Comparison of ENCODE assay signal across 22 mouse cellular contexts in genomic region chr4:119879671-119880070, GRCm38 (mm10).
DNase-seq lines count a peak whose midpoint lies in the region; ATAC-seq and TF ChIP-seq lines count a peak whose summit lies in the region.
"Had no signal": no experiment of that assay in that cellular context is flagged by ENCODE, and none has a peak within 500 bp of the region (broad histone marks: within the 10 kb centered on the region; RNA-seq: fewer than 3 reads in every experiment).

No protein-coding gene starts in this region.

- H3K27me3 ChIP-seq in hindbrain, embryonic 13.5 days, result no peaks in the 10 kb centered on the region
- H3K27me3 ChIP-seq in hindbrain, embryonic 14.5 days (ENCODE audit: control insufficient read depth, insufficient read depth, low read length), result no peaks in the 10 kb centered on the region
- no peaks in the 10 kb centered on the region for H3K27me3 ChIP-seq in midbrain, embryonic 14.5 days (ENCODE audit: control insufficient read depth, insufficient read depth, low read length)
- H3K27me3 ChIP-seq in midbrain, embryonic 13.5 days, result no peaks in the 10 kb centered on the region
- no peaks in the 10 kb centered on the region for H3K27me3 ChIP-seq in liver, embryonic 11.5 days (replicated peaks; ENCODE audit: control insufficient read depth, insufficient read depth, low read length)
- H3K27me3 ChIP-seq: embryonic facial prominence, embryonic 15.5 days; heart, embryonic 15.5 days had no signal

- H3K4me2 ChIP-seq in hindbrain, embryonic 13.5 days, result no peak overlapping the region
- no peak overlapping the region for H3K4me2 ChIP-seq in hindbrain, embryonic 14.5 days (replicated peaks)
- no peak overlapping the region for H3K4me2 ChIP-seq in midbrain, embryonic 14.5 days (ENCODE audit: low read length)
- H3K4me2 ChIP-seq in midbrain, embryonic 13.5 days (replicated peaks), result no peak overlapping the region
- no peak overlapping the region for H3K4me2 ChIP-seq in liver, embryonic 11.5 days
- H3K4me2 ChIP-seq: embryonic facial prominence, embryonic 15.5 days; heart, embryonic 11.5 days; heart, embryonic 15.5 days had no signal

- no peak for TF ChIP-seq CTCF in brain, embryonic 14.5 days (IDR thresholded peaks at IDR 0.05; ENCODE audit: borderline replicate concordance, extremely low read depth, insufficient read depth, insufficient read length)

- no peak overlapping the region for H3K4me3 ChIP-seq in hindbrain, embryonic 13.5 days
- H3K4me3 ChIP-seq in hindbrain, embryonic 14.5 days (replicated peaks; ENCODE audit: low read length), result no peak overlapping the region
- no peak overlapping the region for H3K4me3 ChIP-seq in midbrain, embryonic 14.5 days (replicated peaks; ENCODE audit: low read depth, low read length)
- H3K4me3 ChIP-seq in midbrain, embryonic 13.5 days (replicated peaks), result no peak overlapping the region
- no peak overlapping the region for H3K4me3 ChIP-seq in liver, embryonic 11.5 days (ENCODE audit: low read depth, low read length)
- H3K4me3 ChIP-seq: embryonic facial prominence, embryonic 15.5 days; erythroblast, embryonic 14.5 days; forebrain, embryonic 10.5 days; heart, adult 2 months; heart, embryonic 15.5 days; hindbrain, embryonic 10.5 days had no signal

- peaks cover 23% of the 10 kb centered on the region for H3K4me1 ChIP-seq in hindbrain, embryonic 13.5 days (replicated peaks)
- no peaks in the 10 kb centered on the region for H3K4me1 ChIP-seq in hindbrain, embryonic 14.5 days (replicated peaks; ENCODE audit: control insufficient read depth, insufficient read depth, low read length)
- 0 out of 2 replicates have a peak, but pooled peaks cover 2% of the 10 kb centered on the region for H3K4me1 ChIP-seq in midbrain, embryonic 14.5 days (ENCODE audit: control insufficient read depth, insufficient read depth, low read length)
- peaks cover 15% of the 10 kb centered on the region for H3K4me1 ChIP-seq in midbrain, embryonic 13.5 days (replicated peaks)
- no peaks in the 10 kb centered on the region for H3K4me1 ChIP-seq in liver, embryonic 11.5 days (replicated peaks; ENCODE audit: control insufficient read depth, insufficient read depth, low read length)
- H3K4me1 ChIP-seq: embryonic facial prominence, embryonic 15.5 days had no signal

- no peak for TF ChIP-seq POLR2A in brain, embryonic 14.5 days (IDR thresholded peaks at IDR 0.05; ENCODE audit: borderline replicate concordance, extremely low read depth, insufficient read depth, insufficient read length, poor library complexity, severe bottlenecking)

- no peaks in the 10 kb centered on the region for H3K36me3 ChIP-seq in hindbrain, embryonic 13.5 days
- H3K36me3 ChIP-seq in hindbrain, embryonic 14.5 days (replicated peaks; ENCODE audit: control insufficient read depth, insufficient read depth), result no peaks in the 10 kb centered on the region
- no peaks in the 10 kb centered on the region for H3K36me3 ChIP-seq in midbrain, embryonic 14.5 days (ENCODE audit: control insufficient read depth, insufficient read depth, low read length)
- H3K36me3 ChIP-seq in midbrain, embryonic 13.5 days, result no peaks in the 10 kb centered on the region
- no peaks in the 10 kb centered on the region for H3K36me3 ChIP-seq in liver, embryonic 11.5 days (ENCODE audit: control insufficient read depth, insufficient read depth, low read length)
- H3K36me3 ChIP-seq: embryonic facial prominence, embryonic 15.5 days; forebrain, embryonic 10.5 days; heart, embryonic 15.5 days; hindbrain, embryonic 10.5 days had no signal

- H3K9ac ChIP-seq in hindbrain, embryonic 13.5 days, result no peak overlapping the region
- no peak overlapping the region for H3K9ac ChIP-seq in hindbrain, embryonic 14.5 days
- H3K9ac ChIP-seq in midbrain, embryonic 14.5 days (replicated peaks; ENCODE audit: low read length), result no peak overlapping the region
- H3K9ac ChIP-seq in midbrain, embryonic 13.5 days (replicated peaks), result no peak overlapping the region
- H3K9ac ChIP-seq in liver, embryonic 11.5 days (ENCODE audit: low read depth, low read length), result no peak overlapping the region
- H3K9ac ChIP-seq: embryonic facial prominence, embryonic 15.5 days; heart, embryonic 15.5 days had no signal

- WGBS in hindbrain, embryonic 13.5 days, result 58% methylated on average over 5 of the region's 5 CpGs
- WGBS in hindbrain, embryonic 14.5 days, result 54% methylated on average over 5 of the region's 5 CpGs
- WGBS in midbrain, embryonic 14.5 days, result 64% methylated on average over 5 of the region's 5 CpGs
- WGBS in midbrain, embryonic 13.5 days, result 72% methylated on average over 5 of the region's 5 CpGs
- WGBS in liver, embryonic 11.5 days, result 80% methylated on average over 5 of the region's 5 CpGs

- peak overlapping the region; percentile 40 for H3K27ac ChIP-seq in hindbrain, embryonic 13.5 days
- H3K27ac ChIP-seq in hindbrain, embryonic 14.5 days, result no peak overlapping the region
- H3K27ac ChIP-seq in midbrain, embryonic 14.5 days (replicated peaks; ENCODE audit: low read depth, low read length), result no peak overlapping the region
- H3K27ac ChIP-seq in midbrain, embryonic 13.5 days, result no peak overlapping the region
- H3K27ac ChIP-seq in liver, embryonic 11.5 days (ENCODE audit: low read depth, low read length), result no peak overlapping the region
- H3K27ac ChIP-seq: embryonic facial prominence, embryonic 15.5 days; forebrain, embryonic 10.5 days; heart, adult 2 months; heart, embryonic 15.5 days; hindbrain, embryonic 10.5 days had no signal

- ATAC-seq in hindbrain, embryonic 13.5 days (ENCODE audit: low FRiP score), result no peak
- ATAC-seq in hindbrain, embryonic 14.5 days (ENCODE audit: low FRiP score), result no peak
- ATAC-seq in midbrain, embryonic 14.5 days (ENCODE audit: low FRiP score, low TSS enrichment), result no peak
- no peak for ATAC-seq in midbrain, embryonic 13.5 days
- no peak for ATAC-seq in liver, embryonic 11.5 days (replicated peaks; ENCODE audit: low FRiP score)
- ATAC-seq: forebrain, embryonic 16.5 days; hindbrain, embryonic 16.5 days had no signal

- H3K9me3 ChIP-seq in hindbrain, embryonic 13.5 days, result no peaks in the 10 kb centered on the region
- no peaks in the 10 kb centered on the region for H3K9me3 ChIP-seq in hindbrain, embryonic 14.5 days (ENCODE audit: control insufficient read depth, low read length)
- no peaks in the 10 kb centered on the region for H3K9me3 ChIP-seq in midbrain, embryonic 14.5 days (ENCODE audit: control insufficient read depth, low read length)
- no peaks in the 10 kb centered on the region for H3K9me3 ChIP-seq in midbrain, embryonic 13.5 days
- no peaks in the 10 kb centered on the region for H3K9me3 ChIP-seq in liver, embryonic 11.5 days (ENCODE audit: control insufficient read depth, low read length)
- H3K9me3 ChIP-seq: embryonic facial prominence, embryonic 15.5 days; forebrain, embryonic 10.5 days; heart, embryonic 15.5 days; hindbrain, embryonic 10.5 days had no signal

- no peak for DNase-seq in hindbrain, embryonic 14.5 days (ENCODE audit: low spot score)
- DNase-seq in midbrain, embryonic 14.5 days, result peak; percentile 29
- DNase-seq in brain, embryonic 14.5 days (ENCODE audit: low read depth), result peak; percentile 38
- DNase-seq in liver, embryonic 11.5 days (ENCODE audit: low spot score), result no peak
- DNase-seq: adrenal gland, adult 8-10 months; adrenal gland, postnatal 36 days; cerebellum, adult 11 months; cerebellum, adult 8-10 months; embryo, embryonic 11 days; gastrocnemius, postnatal 10 days; heart, adult 2 months; heart, postnatal 14 days had no signal

Comparison
In these comparisons a context has a peak if more than half of its experiments do, and no peak if none do; other contexts are left out.
1. DNase-seq: peak in midbrain, embryonic 14.5 days (single experiment) and brain, embryonic 14.5 days (single experiment); none in hindbrain, embryonic 14.5 days (single experiment) and liver, embryonic 11.5 days (single experiment).